Mouse (Mus musculus) embryonic facial prominence, embryonic 13.5 days (tissue): ENCODE results near the gene Lars2. TPM values are rescaled to one million over a fixed set of nuclear protein-coding genes. Genes with fewer than 3 reads are reported as not detected.
A peak's percentile ranks its signal among the peaks of the same experiment; 100 is the strongest.
"Not testable (repeated sequence)": the region's sequence is repeated elsewhere in the genome, so short reads cannot be mapped to it uniquely, and the experiment has no call there.

ENCODE experiments used
- ATAC-seq: fragments of 200-750 bp; cut with Nextera tagmentation; 2 replicates; pipeline ENCODE4 v1.8.0; 2017; ENCODE audit warnings: low read depth; ENCODE audit not compliant: insufficient number of reproducible peaks, insufficient read depth, low FRiP score, low TSS enrichment
- H3K27ac ChIP-seq: fragments of 300-500 bp; sonication (generic); 2 replicates; pipeline ENCODE4 v1.5.1; 2015; ENCODE audit warnings: moderate library complexity, mild to moderate bottlenecking, inconsistent platforms
- H3K27me3 ChIP-seq: fragments of 300-500 bp; sonication (generic); 2 replicates; pipeline ENCODE4 v1.6.1; 2015; ENCODE audit warnings: mild to moderate bottlenecking, inconsistent platforms
- H3K36me3 ChIP-seq: fragments of 300-500 bp; sonication (generic); 2 replicates; pipeline ENCODE4 v1.6.1; 2015; ENCODE audit warnings: mild to moderate bottlenecking, inconsistent platforms
- H3K4me1 ChIP-seq: fragments of 300-500 bp; sonication (generic); 2 replicates; pipeline ENCODE4 v1.6.1; 2015; ENCODE audit warnings: inconsistent platforms
- H3K4me2 ChIP-seq: fragments of 300-500 bp; sonication (generic); 2 replicates; pipeline ENCODE4 v1.6.1; 2015; ENCODE audit warnings: moderate library complexity, mild to moderate bottlenecking, inconsistent platforms
- H3K4me3 ChIP-seq: fragments of 300-500 bp; sonication (generic); 2 replicates; pipeline ENCODE4 v1.5.1; 2015; ENCODE audit warnings: mild to moderate bottlenecking, inconsistent platforms
- H3K9ac ChIP-seq: fragments of 300-500 bp; sonication (generic); 2 replicates; pipeline ENCODE4 v1.6.1; 2015; ENCODE audit warnings: mild to moderate bottlenecking, inconsistent platforms
- H3K9me3 ChIP-seq: fragments of 300-500 bp; sonication (generic); 2 replicates; pipeline ENCODE4 v1.6.1; 2016; ENCODE audit warnings: inconsistent platforms
- whole genome bisulfite sequencing: fragments of 180-500 bp; shearing (Covaris S2); methylation state at CpG from one replicate; pipeline ENCODE4 v1.1.7; 2015; ENCODE audit warnings: mixed read lengths; 5-methylcytosine and 5-hydroxymethylcytosine counted together
- polyA plus RNA-seq: library from polyadenylated mRNA; unstranded; fragments of >200 nt; fragmentation: Nextera tagmentation; extraction: Ambion mirVana; gene quantifications from 2 replicates; pipeline ENCODE4 v1.2.1, GENCODE M21; 2015

Lars2 gene
- polyA plus RNA-seq, 1 experiment from 2014 or later = 1,079 TPM

DNA sequence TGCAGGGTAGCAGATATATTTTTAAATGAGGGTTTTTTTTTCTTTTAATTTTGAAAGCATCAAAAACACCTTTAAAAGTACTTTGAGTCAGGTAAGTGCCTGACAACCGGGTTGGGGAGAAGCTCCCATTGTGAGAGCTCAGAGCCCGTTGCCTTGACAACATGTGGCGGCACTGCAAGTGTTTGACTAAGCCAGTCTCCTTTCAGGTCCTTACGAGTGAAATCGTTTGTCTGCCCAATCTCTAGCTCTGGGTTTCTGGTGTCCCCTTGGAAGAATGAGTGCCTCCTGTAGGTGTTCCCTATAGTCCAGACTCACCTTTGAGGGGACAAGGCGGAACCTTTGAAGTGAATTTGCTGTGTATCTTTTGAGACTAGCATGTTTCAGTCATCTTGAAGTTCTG is 31.0 kb downstream of the Lars2 start:
- H3K4me2 ChIP-seq = no peak overlapping the region
- H3K4me3 ChIP-seq = no peak overlapping the region
- no peak overlapping the region for H3K27ac ChIP-seq
- H3K4me1 ChIP-seq = no peaks in the 10 kb centered on the region
- H3K9me3 ChIP-seq = no peaks in the 10 kb centered on the region
- WGBS = 67% methylated on average over 6 of the region's 6 CpGs
- ATAC-seq = no peak
- H3K36me3 ChIP-seq = peaks cover 7% of the 10 kb centered on the region
- no peaks in the 10 kb centered on the region for H3K27me3 ChIP-seq
- H3K9ac ChIP-seq = no peak overlapping the region

DNA sequence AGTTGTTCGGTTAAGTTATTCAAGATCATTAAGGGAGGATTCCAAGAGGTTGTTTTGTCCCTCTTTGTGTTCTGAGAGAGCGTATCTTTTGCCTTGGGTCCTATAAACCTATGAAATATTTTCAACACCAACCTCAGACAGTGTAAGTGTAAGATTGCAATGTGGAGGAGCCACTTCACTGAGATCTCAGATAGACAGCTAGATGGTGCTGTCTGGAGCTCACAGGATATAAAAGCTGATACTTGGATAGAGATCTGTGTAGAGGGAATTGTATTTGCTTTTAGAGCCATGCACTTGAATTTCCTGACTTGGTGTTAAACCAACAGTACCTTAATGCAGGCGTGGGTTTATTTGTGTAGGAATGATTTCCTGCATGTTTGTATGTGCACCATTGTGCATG is 35.5 kb downstream of the Lars2 start:
- H3K27me3 ChIP-seq = no peaks in the 10 kb centered on the region

DNA sequence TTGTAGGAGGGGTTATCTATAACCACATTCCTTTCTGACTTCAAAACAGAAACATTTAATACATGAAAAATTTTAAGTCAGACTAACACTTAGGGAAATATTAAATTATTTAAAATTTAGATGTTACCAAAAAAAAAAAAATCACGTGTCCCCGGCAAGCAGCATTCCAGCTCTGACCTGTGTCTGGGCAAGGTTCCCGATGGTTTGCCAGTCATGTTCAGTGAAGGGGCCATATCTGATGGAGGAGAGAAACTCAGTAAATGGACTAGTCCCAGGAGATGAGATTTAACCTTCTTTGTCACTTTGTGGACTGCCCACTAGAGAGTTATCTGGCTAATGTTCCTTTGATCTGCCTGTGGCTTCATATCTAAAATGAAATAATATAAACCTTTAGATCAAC is 36.3 kb downstream of the Lars2 start:
- Histone ChIP-seq H3K27me3 (no peaks in the 10 kb centered on the region), H3K9me3 (no peaks in the 10 kb centered on the region), H3K27ac (no peak overlapping the region), H3K9ac (no peak overlapping the region), H3K4me1 (no peaks in the 10 kb centered on the region), H3K4me3 (no peak overlapping the region), H3K4me2 (no peak overlapping the region), H3K36me3 (no peaks in the 10 kb centered on the region)
- WGBS = 81% methylated on average over 3 of the region's 3 CpGs
- ATAC-seq = no peak

More for the DNA sequence above, 35.5 kb downstream of the Lars2 start:
- ATAC-seq = no peak
- H3K9me3 ChIP-seq = no peaks in the 10 kb centered on the region
- no peaks in the 10 kb centered on the region for H3K36me3 ChIP-seq
- no peak overlapping the region for H3K27ac ChIP-seq
- WGBS = 89% methylated on average over 3 of the region's 3 CpGs
- H3K4me3 ChIP-seq = no peak overlapping the region
- no peaks in the 10 kb centered on the region for H3K4me1 ChIP-seq
- no peak overlapping the region for H3K4me2 ChIP-seq
- H3K9ac ChIP-seq = no peak overlapping the region

DNA sequence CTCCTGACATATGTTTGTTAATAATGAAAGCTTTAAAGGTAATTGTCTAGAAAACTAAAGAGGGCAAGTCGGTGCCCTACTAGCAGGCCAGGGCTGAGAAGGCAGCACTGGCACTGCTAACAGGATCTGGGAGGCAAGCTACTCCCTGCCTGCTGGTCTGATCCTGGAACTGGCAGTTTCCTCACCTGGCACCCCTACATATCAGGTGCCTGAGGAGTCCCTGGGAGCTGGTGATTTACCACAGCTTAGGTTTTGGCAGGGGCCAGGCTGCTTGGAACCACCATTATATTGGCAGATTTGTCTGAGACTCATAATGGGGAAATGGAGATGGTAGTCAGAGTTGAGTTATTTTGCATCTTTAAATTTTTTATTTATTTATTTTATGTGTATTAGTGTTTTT is 38.5 kb downstream of the Lars2 start:
- no peak overlapping the region for H3K4me2 ChIP-seq
- no peaks in the 10 kb centered on the region for H3K27me3 ChIP-seq
- H3K9ac ChIP-seq = no peak overlapping the region
- H3K4me1 ChIP-seq = no peaks in the 10 kb centered on the region
- ATAC-seq = no peak
- H3K9me3 ChIP-seq = no peaks in the 10 kb centered on the region
- no peak overlapping the region for H3K27ac ChIP-seq
- H3K4me3 ChIP-seq = no peak overlapping the region
- 81% methylated on average over 1 of the region's 1 CpGs for WGBS
- no peaks in the 10 kb centered on the region for H3K36me3 ChIP-seq

DNA sequence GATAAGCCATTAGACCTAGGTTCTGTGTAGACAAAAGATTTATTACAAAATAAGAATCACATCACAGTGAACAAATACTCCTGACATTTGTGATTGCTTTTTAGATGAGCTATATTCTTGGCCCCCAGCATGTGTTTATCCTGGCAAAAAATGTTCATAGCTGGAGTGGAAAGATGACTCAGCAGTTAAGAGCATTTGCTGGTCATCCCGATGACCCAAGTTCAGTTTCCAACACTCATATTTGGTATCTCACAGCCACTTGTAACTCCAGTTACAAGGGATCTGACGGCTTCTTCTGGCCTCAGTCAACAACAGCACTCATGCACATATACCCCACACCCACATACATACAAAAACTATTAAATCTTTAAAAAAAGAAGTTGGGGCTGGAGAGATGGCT is 42.0 kb downstream of the Lars2 start:
- H3K4me3 ChIP-seq = no peak overlapping the region
- no peaks in the 10 kb centered on the region for H3K4me1 ChIP-seq
- ATAC-seq = no peak
- peaks cover 22% of the 10 kb centered on the region for H3K36me3 ChIP-seq
- no peak overlapping the region for H3K4me2 ChIP-seq
- no peaks in the 10 kb centered on the region for H3K27me3 ChIP-seq
- 94% methylated on average over 2 of the region's 2 CpGs for WGBS
- H3K9me3 ChIP-seq = no peaks in the 10 kb centered on the region
- H3K27ac ChIP-seq = no peak overlapping the region
- H3K9ac ChIP-seq = no peak overlapping the region

DNA sequence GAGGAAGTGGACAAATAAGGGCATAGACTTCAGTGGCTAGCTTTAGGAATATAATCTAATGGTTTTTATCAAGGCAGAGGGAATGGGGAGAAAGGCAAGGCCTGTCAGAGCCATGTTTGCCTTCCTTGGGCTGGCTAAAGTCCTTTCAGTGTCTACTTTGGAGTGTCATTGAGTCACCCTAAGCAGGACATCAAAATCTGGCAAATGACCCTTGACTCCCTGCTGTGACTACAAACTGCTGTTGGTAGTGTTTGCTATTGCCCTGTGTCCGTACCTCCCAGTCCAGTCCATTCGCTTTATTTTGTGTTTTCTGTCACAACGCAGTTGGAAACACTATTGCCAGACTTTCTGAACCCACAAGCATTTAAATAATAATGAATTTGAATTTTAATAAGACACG is 63.1 kb downstream of the Lars2 start:
- H3K4me1 ChIP-seq = no peaks in the 10 kb centered on the region
- peaks cover 31% of the 10 kb centered on the region for H3K36me3 ChIP-seq
- no peak overlapping the region for H3K27ac ChIP-seq
- H3K4me3 ChIP-seq = no peak overlapping the region
- H3K9ac ChIP-seq = no peak overlapping the region
- ATAC-seq = no peak
- H3K27me3 ChIP-seq = no peaks in the 10 kb centered on the region
- no peak overlapping the region for H3K4me2 ChIP-seq
- no peaks in the 10 kb centered on the region for H3K9me3 ChIP-seq
- 84% methylated on average over 4 of the region's 4 CpGs for WGBS

DNA sequence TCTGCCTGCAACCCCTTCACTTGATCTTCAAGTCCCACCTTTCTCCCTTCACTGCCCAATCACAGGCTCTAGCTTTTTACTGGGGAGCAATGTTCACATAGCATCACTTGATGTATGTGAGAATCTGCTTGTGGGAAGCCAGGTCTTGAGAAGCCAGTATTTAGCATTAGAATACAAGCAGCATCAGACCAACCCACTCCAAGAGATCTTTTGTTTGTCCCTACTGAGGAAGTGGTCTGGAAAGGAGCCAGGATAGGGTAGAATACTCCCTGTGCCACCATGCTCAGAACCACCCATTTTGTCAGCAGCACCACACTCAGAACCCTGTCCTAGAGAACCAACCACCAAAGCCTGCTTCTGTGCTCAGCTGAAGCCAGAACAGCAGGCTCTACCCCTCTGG is 64.2 kb downstream of the Lars2 start:
- Histone ChIP-seq H3K27ac (no peak overlapping the region), H3K9ac (no peak overlapping the region)

DNA sequence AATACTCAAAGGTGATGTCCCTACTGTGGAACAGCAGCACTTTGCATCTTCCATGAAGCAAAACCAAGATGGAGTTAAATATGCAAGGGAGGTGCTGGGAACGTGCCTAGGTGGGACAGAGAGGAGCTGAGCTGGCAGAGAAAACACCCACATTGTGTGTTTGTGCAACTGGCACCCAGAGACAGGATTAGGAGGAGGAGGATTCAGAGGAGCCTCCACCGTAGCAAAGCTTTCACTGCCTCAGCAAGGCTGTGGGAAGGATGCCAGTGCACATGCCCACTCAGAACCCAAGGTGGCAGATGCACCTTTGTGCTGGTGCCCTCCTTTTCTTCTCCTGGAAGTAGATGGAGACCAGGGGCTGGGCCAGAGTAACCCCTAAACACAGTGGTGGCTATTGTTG is 71.5 kb downstream of the Lars2 start:
- H3K4me2 ChIP-seq = no peak overlapping the region
- WGBS = 80% methylated on average over 2 of the region's 2 CpGs
- H3K27me3 ChIP-seq = no peaks in the 10 kb centered on the region
- peaks cover 56% of the 10 kb centered on the region for H3K36me3 ChIP-seq
- no peaks in the 10 kb centered on the region for H3K4me1 ChIP-seq
- H3K4me3 ChIP-seq = no peak overlapping the region
- no peak for ATAC-seq
- H3K9me3 ChIP-seq = no peaks in the 10 kb centered on the region
- no peak overlapping the region for H3K9ac ChIP-seq
- no peak overlapping the region for H3K27ac ChIP-seq

More for the DNA sequence above, 64.2 kb downstream of the Lars2 start:
- Histone ChIP-seq H3K4me1 (no peaks in the 10 kb centered on the region), H3K27me3 (no peaks in the 10 kb centered on the region), H3K4me2 (no peak overlapping the region), H3K4me3 (no peak overlapping the region), H3K9me3 (no peaks in the 10 kb centered on the region), H3K36me3 (peaks cover 38% of the 10 kb centered on the region)
- ATAC-seq = no peak

DNA sequence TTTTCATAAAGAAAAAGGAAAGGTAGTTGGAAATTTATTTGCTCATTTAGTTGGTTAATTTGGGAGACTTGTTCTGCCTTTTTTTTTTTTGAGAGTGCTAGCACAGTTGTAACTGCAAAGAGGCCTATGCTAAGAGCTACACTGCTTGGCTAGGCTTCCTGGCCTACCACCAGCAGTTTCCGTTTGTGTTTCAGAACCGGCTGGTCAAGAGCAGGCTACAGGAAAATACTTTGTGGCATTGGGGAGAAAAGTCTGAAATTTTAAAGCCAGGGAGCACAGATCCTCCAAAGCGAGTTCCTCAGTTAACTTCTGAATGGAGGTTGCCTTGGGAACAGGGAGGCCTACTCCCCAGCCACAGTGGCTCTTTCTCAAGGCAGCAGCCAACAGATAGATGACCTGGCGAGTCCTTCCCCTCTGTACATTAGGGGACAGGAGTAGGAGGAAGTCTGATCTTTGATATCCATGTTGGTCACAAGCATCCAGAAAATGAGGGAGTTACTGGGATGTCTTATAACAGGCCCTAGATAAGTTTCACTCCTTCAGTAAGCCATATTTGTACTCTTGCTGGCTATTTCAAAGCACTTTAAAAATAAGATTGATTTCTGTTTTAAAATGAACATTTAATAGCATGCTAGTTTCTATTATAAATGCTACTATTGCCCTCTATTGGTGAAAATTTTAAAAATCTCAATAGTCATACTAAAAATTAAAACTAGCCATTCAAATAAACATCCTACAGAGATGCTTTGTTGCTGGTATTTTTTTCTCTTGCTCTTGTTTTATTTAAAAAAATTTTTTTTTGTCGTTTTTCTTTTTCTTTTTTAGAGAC is 73.7 kb downstream of the Lars2 start:
- H3K27me3 ChIP-seq = no peaks in the 10 kb centered on the region
- 0 out of 2 replicates have a peak overlapping the region, but pooled peaks have one; percentile 6 for H3K9ac ChIP-seq
- H3K4me1 ChIP-seq = no peaks in the 10 kb centered on the region
- H3K36me3 ChIP-seq = peaks cover 47% of the 10 kb centered on the region
- no peaks in the 10 kb centered on the region for H3K9me3 ChIP-seq
- H3K27ac ChIP-seq = no peak overlapping the region
- WGBS = 67% methylated on average over 5 of the region's 5 CpGs
- no peak for ATAC-seq
- H3K4me2 ChIP-seq = no peak overlapping the region
- no peak overlapping the region for H3K4me3 ChIP-seq

DNA sequence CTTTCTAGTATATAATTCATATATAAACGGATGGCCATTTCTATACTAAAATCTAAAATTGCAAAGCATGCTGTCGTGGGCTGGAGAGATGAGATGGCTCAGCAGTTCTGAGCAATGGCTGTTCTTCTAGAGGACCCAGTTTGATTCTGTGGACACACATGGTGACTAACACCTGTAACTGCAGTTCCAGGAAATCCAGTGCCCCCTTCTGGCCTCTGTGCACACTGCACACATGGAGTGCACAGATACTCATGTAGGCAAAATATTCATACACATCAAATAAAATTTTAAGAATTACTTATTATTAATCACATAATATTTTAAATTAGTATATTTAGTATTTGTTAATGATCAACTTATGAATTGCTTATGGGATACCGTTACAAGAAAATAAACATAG is 80.4 kb downstream of the Lars2 start:
- H3K4me1 ChIP-seq, H3K9me3 ChIP-seq, H3K4me2 ChIP-seq, H3K9ac ChIP-seq, ATAC-seq, H3K4me3 ChIP-seq, H3K27ac ChIP-seq, H3K27me3 ChIP-seq: not testable (repeated sequence)
- 95% methylated on average over 3 of the region's 3 CpGs for WGBS
- peaks cover 11% of the 10 kb centered on the region for H3K36me3 ChIP-seq

DNA sequence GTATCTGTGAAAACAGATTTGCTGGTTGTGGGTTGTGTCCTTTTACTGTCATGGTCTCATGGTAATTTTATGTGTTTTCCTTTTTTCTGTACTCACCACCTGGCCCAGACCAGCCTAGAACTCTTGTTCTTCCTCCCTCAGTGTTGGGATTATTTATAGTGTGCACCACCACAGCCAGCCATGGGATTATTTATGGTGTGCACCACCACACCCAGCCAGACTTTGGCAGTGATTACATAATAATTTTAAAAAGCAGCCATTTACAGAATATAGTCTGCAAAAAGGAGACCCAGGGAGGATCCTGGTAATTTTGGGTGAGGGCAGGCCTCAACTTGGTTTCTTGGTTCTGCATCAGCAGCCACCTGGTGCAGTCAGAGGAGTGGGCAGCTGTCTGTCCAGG is 81.9 kb downstream of the Lars2 start:
- no peak for ATAC-seq

DNA sequence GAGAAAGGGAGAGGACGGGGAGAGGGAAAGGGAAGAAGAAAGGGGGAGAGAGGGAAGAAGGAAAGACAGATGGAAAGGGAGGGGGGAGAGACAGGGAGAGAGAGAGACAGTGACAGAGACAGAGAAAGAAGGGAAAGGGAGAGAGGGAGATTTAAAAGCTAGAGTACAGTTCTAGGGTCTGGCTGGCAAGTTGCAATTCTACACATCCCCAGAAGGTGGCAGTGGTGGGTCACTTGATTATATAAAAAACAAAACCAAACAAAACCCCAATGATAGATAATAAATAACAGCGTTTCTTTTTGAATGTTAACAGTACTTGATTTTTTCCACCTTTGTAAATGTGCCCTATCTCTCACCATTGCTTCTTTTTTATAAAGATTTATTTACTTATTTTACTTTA is 83.4 kb downstream of the Lars2 start:
- no peak for ATAC-seq
- WGBS = 45% methylated on average over 2 of the region's 2 CpGs

More for the DNA sequence above, 81.9 kb downstream of the Lars2 start:
- Histone ChIP-seq H3K27me3 (no peaks in the 10 kb centered on the region), H3K4me2 (no peak overlapping the region), H3K9ac (no peak overlapping the region), H3K4me3 (no peak overlapping the region), H3K4me1 (no peaks in the 10 kb centered on the region), H3K9me3 (no peaks in the 10 kb centered on the region), H3K27ac (no peak overlapping the region), H3K36me3 (peaks cover 10% of the 10 kb centered on the region; the same call in 1 of the 2 replicates)

More for the DNA sequence above, 83.4 kb downstream of the Lars2 start:
- Histone ChIP-seq H3K36me3 (peaks cover 19% of the 10 kb centered on the region), H3K9ac (no peak overlapping the region), H3K9me3 (no peaks in the 10 kb centered on the region), H3K4me1 (no peaks in the 10 kb centered on the region), H3K27ac (no peak overlapping the region), H3K4me3 (no peak overlapping the region), H3K4me2 (no peak overlapping the region), H3K27me3 (no peaks in the 10 kb centered on the region)
